In the genomic region with DNA sequence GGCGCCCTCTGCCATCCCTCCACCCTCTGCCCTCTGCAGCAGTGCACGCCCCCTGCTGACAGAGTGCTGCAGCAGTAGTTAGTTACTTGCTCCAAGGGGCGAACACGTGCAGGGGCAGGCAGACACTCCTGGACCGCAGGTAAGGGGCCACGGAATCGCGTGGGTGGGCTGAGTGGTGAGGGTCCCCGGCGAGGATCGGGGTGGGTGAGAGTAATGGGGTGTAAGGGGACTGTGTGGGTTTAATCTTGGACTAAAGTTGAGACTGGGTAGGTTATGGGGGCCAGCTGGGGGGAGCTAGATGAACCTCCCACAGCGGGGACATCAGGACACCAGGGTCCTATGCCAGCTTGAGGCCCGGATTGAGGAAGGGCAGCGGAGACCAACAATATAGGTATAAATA, we compare ENCODE assay signal across 29 mouse cellular contexts. TPM values are rescaled to one million over a fixed set of nuclear protein-coding genes. Genes with fewer than 3 reads are reported as not detected.
DNase-seq lines count a peak whose midpoint lies in the region.
"Had no signal": no experiment of that assay in that cellular context is flagged by ENCODE, and none has a peak within 500 bp of the region (broad histone marks: within the 10 kb centered on the region; RNA-seq: fewer than 3 reads in every experiment).

No protein-coding gene starts in this region.

- DNase-seq in ZHBTc4 (ENCODE audit: low read depth, low spot score), result peak; percentile 0
- peak; percentile 4 for DNase-seq in adrenal gland, postnatal 14 days
- DNase-seq in gastrocnemius, postnatal 10 days, result peak; percentile 2
- DNase-seq in heart, adult 11 months, result peak; percentile 85
- DNase-seq in kidney, adult 18-20 months, result peak; percentile 2
- peak; percentile 1 for DNase-seq in lung, postnatal 10 days
- DNase-seq in testis, postnatal 10 days (ENCODE audit: low spot score), result peak; percentile 40
- DNase-seq in urinary bladder, adult 2 months (ENCODE audit: low spot score), result peak; percentile 15

RNA-seq across cellular contexts. Expression of gene Gm7951, which starts 16.6 kb away (rescaled TPM):
- total RNA-seq in adrenal gland, postnatal 14 days (2021), result not detected in 2 replicates
- not detected for total RNA-seq in gastrocnemius, postnatal 10 days (2021)
- polyA plus RNA-seq in urinary bladder, adult 2 months (2012; rRNA removed), result not detected in 2 replicates
- total RNA-seq: adrenal gland, adult 18-20 months; adrenal gland, postnatal 36 days; common myeloid progenitor, adult 5-6 weeks; ES-E14; forebrain, postnatal 0 days; gastrocnemius, adult 8-10 months; heart, adult 2 months; heart, postnatal 14 days; hematopoietic stem cell, adult 5-6 weeks had no signal
- polyA plus RNA-seq: embryonic facial prominence, embryonic 12.5 days; embryonic facial prominence, embryonic 15.5 days; forebrain, embryonic 11.5 days; forebrain, embryonic 14.5 days; forebrain, postnatal 0 days; frontal cortex, adult 2 months; gonadal fat pad, adult 2 months; heart, adult 2 months; heart, embryonic 10.5 days; heart, embryonic 13.5 days; heart, embryonic 16.5 days; hindbrain, embryonic 12.5 days; hindbrain, embryonic 15.5 days; intestine, embryonic 14.5 days had no signal

RNA-seq across cellular contexts. Expression of gene Gm17027, which starts 28.6 kb away (rescaled TPM):
- total RNA-seq in adrenal gland, postnatal 14 days (2021), result not detected in 2 replicates
- total RNA-seq in gastrocnemius, postnatal 10 days (2021), result not detected
- polyA plus RNA-seq in urinary bladder, adult 2 months (2012; rRNA removed), result not detected in 2 replicates
- total RNA-seq: adrenal gland, adult 18-20 months; adrenal gland, postnatal 36 days; common myeloid progenitor, adult 5-6 weeks; ES-E14; forebrain, postnatal 0 days; gastrocnemius, adult 8-10 months; heart, adult 2 months; heart, postnatal 14 days; hematopoietic stem cell, adult 5-6 weeks had no signal
- polyA plus RNA-seq: embryonic facial prominence, embryonic 12.5 days; embryonic facial prominence, embryonic 15.5 days; forebrain, embryonic 11.5 days; forebrain, embryonic 14.5 days; forebrain, postnatal 0 days; frontal cortex, adult 2 months; gonadal fat pad, adult 2 months; heart, adult 2 months; heart, embryonic 10.5 days; heart, embryonic 13.5 days; heart, embryonic 16.5 days; hindbrain, embryonic 12.5 days; hindbrain, embryonic 15.5 days; intestine, embryonic 14.5 days had no signal

RNA-seq across cellular contexts. Expression of gene Gm3573, which starts 56.8 kb away (rescaled TPM):
- total RNA-seq in adrenal gland, postnatal 14 days (2021), result not detected in 2 replicates
- not detected for total RNA-seq in gastrocnemius, postnatal 10 days (2021)
- not detected in 2 replicates for polyA plus RNA-seq in urinary bladder, adult 2 months (2012; rRNA removed)
- total RNA-seq: adrenal gland, adult 18-20 months; adrenal gland, postnatal 36 days; common myeloid progenitor, adult 5-6 weeks; ES-E14; forebrain, postnatal 0 days; gastrocnemius, adult 8-10 months; heart, adult 2 months; heart, postnatal 14 days; hematopoietic stem cell, adult 5-6 weeks had no signal
- polyA plus RNA-seq: embryonic facial prominence, embryonic 12.5 days; embryonic facial prominence, embryonic 15.5 days; forebrain, embryonic 11.5 days; forebrain, embryonic 14.5 days; forebrain, postnatal 0 days; frontal cortex, adult 2 months; gonadal fat pad, adult 2 months; heart, adult 2 months; heart, embryonic 10.5 days; heart, embryonic 13.5 days; heart, embryonic 16.5 days; hindbrain, embryonic 12.5 days; hindbrain, embryonic 15.5 days; intestine, embryonic 14.5 days had no signal

Comparison
In these comparisons a context has a peak if more than half of its experiments do, and no peak if none do; other contexts are left out.
1. Peak in every context shown above with its lines: DNase-seq.
2. DNase-seq: peak in every context shown above with its lines; median percentile 85 in heart, adult 11 months; 40 in testis, postnatal 10 days; 15 in urinary bladder, adult 2 months; 4 in adrenal gland, postnatal 14 days; 2 in gastrocnemius, postnatal 10 days; 2 in kidney, adult 18-20 months; 1 in lung, postnatal 10 days; 0 in ZHBTc4.